28 mouse cellular contexts compared by ENCODE assay signal in genomic region chr4:109316941-109317894, GRCm38 (mm10). TPM values are rescaled to one million over a fixed set of nuclear protein-coding genes. Genes with fewer than 3 reads are reported as not detected.
DNase-seq lines count a peak whose midpoint lies in the region; ATAC-seq and TF ChIP-seq lines count a peak whose summit lies in the region.
"Had no signal": no experiment of that assay in that cellular context is flagged by ENCODE, and none has a peak within 500 bp of the region (broad histone marks: within the 10 kb centered on the region; RNA-seq: fewer than 3 reads in every experiment).

No protein-coding gene starts in this region.

- H3K4me2 ChIP-seq in heart, postnatal 0 days (ENCODE audit: low read depth, low read length): no peak overlapping the region
- H3K4me2 ChIP-seq: embryonic facial prominence, embryonic 15.5 days; limb, embryonic 13.5 days; liver, embryonic 15.5 days; midbrain, embryonic 15.5 days; neural tube, embryonic 13.5 days had no signal

- no peak for TF ChIP-seq CTCF in heart, postnatal 0 days (IDR thresholded peaks at IDR 0.05; ENCODE audit: low read depth)

- no peak overlapping the region for H3K9ac ChIP-seq in heart, postnatal 0 days (replicated peaks; ENCODE audit: low read depth, low read length)
- H3K9ac ChIP-seq: embryonic facial prominence, embryonic 15.5 days; limb, embryonic 13.5 days; liver, embryonic 15.5 days; midbrain, embryonic 15.5 days; neural tube, embryonic 13.5 days had no signal

- intact Hi-C loops in heart, postnatal 25 days (cut with DNase I): no loop called here

- no peaks in the 10 kb centered on the region for H3K27me3 ChIP-seq in heart, postnatal 0 days (ENCODE audit: control insufficient read depth, insufficient read depth, low read length)
- H3K27me3 ChIP-seq: embryonic facial prominence, embryonic 15.5 days; limb, embryonic 13.5 days; liver, embryonic 15.5 days; midbrain, embryonic 15.5 days; neural tube, embryonic 13.5 days; Patski had no signal

- no peak overlapping the region for H3K4me3 ChIP-seq in heart, postnatal 0 days (ENCODE audit: low read depth, low read length)
- H3K4me3 ChIP-seq: embryonic facial prominence, embryonic 15.5 days; gastrocnemius, adult 2 months; hindbrain, embryonic 10.5 days; limb, embryonic 13.5 days; liver, embryonic 15.5 days; midbrain, embryonic 15.5 days; neural tube, embryonic 13.5 days had no signal

- H3K4me1 ChIP-seq in heart, postnatal 0 days (ENCODE audit: control insufficient read depth, insufficient read depth): no peaks in the 10 kb centered on the region
- H3K4me1 ChIP-seq: embryonic facial prominence, embryonic 15.5 days; hindbrain, embryonic 10.5 days; limb, embryonic 13.5 days; liver, embryonic 15.5 days; midbrain, embryonic 15.5 days; neural tube, embryonic 13.5 days had no signal

- no peaks in the 10 kb centered on the region for H3K9me3 ChIP-seq in heart, postnatal 0 days (replicated peaks; ENCODE audit: control insufficient read depth, low read length)
- H3K9me3 ChIP-seq: embryonic facial prominence, embryonic 15.5 days; hindbrain, embryonic 10.5 days; limb, embryonic 13.5 days; liver, embryonic 15.5 days; midbrain, embryonic 15.5 days; neural tube, embryonic 13.5 days had no signal

- no peak for TF ChIP-seq EP300 in heart, postnatal 0 days (IDR thresholded peaks at IDR 0.05; ENCODE audit: low read depth)

- ATAC-seq in heart, postnatal 0 days (ENCODE audit: insufficient read depth, low read depth): no peak
- ATAC-seq: CD4-positive, CD25-positive, alpha-beta regulatory T cell, adult 4 months; forebrain, embryonic 14.5 days; hindbrain, embryonic 16.5 days; intestine, postnatal 0 days; midbrain, embryonic 15.5 days; Patski had no signal

- peak; percentile 34 for DNase-seq in adrenal gland, adult 2 months
- no peak for DNase-seq in adrenal gland, adult 8-10 months
- DNase-seq in heart, postnatal 0 days (ENCODE audit: low spot score): peak; percentile 19
- no peak for DNase-seq in heart, postnatal 25 days (ENCODE audit: low spot score)
- DNase-seq in lung, postnatal 25 days (ENCODE audit: low spot score): peak; percentile 8
- no peak for DNase-seq in lung, postnatal 36 days
- no peak for DNase-seq in right cerebral cortex, postnatal 36 days (ENCODE audit: low spot score in 2 of 2)
- DNase-seq in urinary bladder, postnatal 10 days (ENCODE audit: low spot score): no peak
- DNase-seq: adrenal gland, postnatal 10 days; cerebellum, adult 9-10 months; gastrocnemius, adult 2 months; layer of hippocampus, adult 9-11 months; lung, postnatal 4 days; right cerebral cortex, postnatal 4 days; thymus, adult 18-20 months; thymus, postnatal 36 days had no signal

- peaks cover 19% of the 10 kb centered on the region for H3K36me3 ChIP-seq in heart, postnatal 0 days (replicated peaks; ENCODE audit: control insufficient read depth, insufficient read depth, low read length)
- H3K36me3 ChIP-seq: midbrain, embryonic 15.5 days had no signal

- peak overlapping the region; percentile 55; the same call in 1 of the 2 replicates for H3K27ac ChIP-seq in heart, postnatal 0 days (ENCODE audit: low read depth)
- H3K27ac ChIP-seq: embryonic facial prominence, embryonic 15.5 days; gastrocnemius, adult 2 months; hindbrain, embryonic 10.5 days; kidney, postnatal 0 days; limb, embryonic 13.5 days; liver, embryonic 15.5 days; midbrain, embryonic 15.5 days; neural tube, embryonic 13.5 days had no signal

RNA-seq across cellular contexts. Expression of gene Eps15, which starts 37.1 kb away (rescaled TPM):
- total RNA-seq in adrenal gland, adult 2 months (2021): 10 to 100 TPM; 76.6 to 77.6 TPM
- polyA plus RNA-seq in adrenal gland, adult 2 months (2012; rRNA removed): 3.3 and 3.4 TPM in 2 replicates
- total RNA-seq in adrenal gland, adult 8-10 months (2022): 100 to 1,000 TPM in 2 of 4 experiments, 10 to 100 TPM in 2; 75.8 to 118 (median 94.2) TPM
- 14.0 and 26.2 TPM in 2 replicates for total RNA-seq in heart, postnatal 0 days (2014; rRNA removed; ENCODE audit: low replicate concordance)
- polyA plus RNA-seq in heart, postnatal 0 days (2015; fragmentation: Nextera tagmentation; extraction: Ambion mirVana): 17.4 and 18.2 TPM in 2 replicates
- total RNA-seq in heart, postnatal 25 days (2021): 10 to 100 TPM; 42.6 to 47.6 TPM

Comparison
In these comparisons a context has a peak if more than half of its experiments do, and no peak if none do; other contexts are left out.
1. DNase-seq: peak in adrenal gland, adult 2 months (single experiment), heart, postnatal 0 days (single experiment) and lung, postnatal 25 days (single experiment); none in adrenal gland, adult 8-10 months (single experiment), heart, postnatal 25 days (single experiment), lung, postnatal 36 days (single experiment), right cerebral cortex, postnatal 36 days (0 of 2) and urinary bladder, postnatal 10 days (single experiment).